ENCODE assay signal across 8 mouse cellular contexts in the genomic region with DNA sequence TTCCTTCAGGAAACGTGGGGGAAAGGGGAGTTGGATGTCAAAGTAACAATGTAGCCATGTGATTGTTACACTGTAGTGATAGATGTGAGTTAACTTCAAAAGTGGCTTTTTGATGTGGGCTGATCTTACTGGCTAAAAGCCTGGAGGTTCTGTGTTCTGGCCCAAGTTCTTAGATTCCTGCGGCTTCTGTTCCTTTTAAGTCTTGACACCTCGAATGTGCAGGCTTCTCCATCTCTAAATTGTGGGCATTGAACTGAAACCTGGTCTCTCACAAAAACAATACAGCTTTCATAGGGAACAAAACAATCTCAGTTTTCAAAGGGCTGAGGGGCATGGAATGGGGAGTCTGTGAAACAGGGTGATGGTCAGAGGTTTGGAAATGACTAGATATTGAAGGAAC. TPM values are rescaled to one million over a fixed set of nuclear protein-coding genes. Genes with fewer than 3 reads are reported as not detected.
DNase-seq lines count a peak whose midpoint lies in the region; ATAC-seq and TF ChIP-seq lines count a peak whose summit lies in the region.

No protein-coding gene starts in this region.

- H3K36me3 ChIP-seq in heart, embryonic 16.5 days (ENCODE audit: control insufficient read depth, insufficient read depth): peaks cover 4% of the 10 kb centered on the region; the same call in 1 of the 2 replicates
- H3K36me3 ChIP-seq in hindbrain, postnatal 0 days (ENCODE audit: insufficient read depth, low read length): no peaks in the 10 kb centered on the region
- no peaks in the 10 kb centered on the region for H3K36me3 ChIP-seq in midbrain, postnatal 0 days (ENCODE audit: insufficient read depth, low read length)

- 42% methylated on average over 3 of the region's 3 CpGs for WGBS in heart, embryonic 16.5 days
- WGBS in hindbrain, postnatal 0 days: 17% methylated on average over 3 of the region's 3 CpGs
- WGBS in midbrain, postnatal 0 days: 33% methylated on average over 3 of the region's 3 CpGs

- H3K9ac ChIP-seq in heart, embryonic 16.5 days (ENCODE audit: low read length): peak overlapping the region; percentile 86
- H3K9ac ChIP-seq in hindbrain, postnatal 0 days (replicated peaks; ENCODE audit: low read length): no peak overlapping the region
- H3K9ac ChIP-seq in midbrain, postnatal 0 days (replicated peaks; ENCODE audit: low read length, poor library complexity, severe bottlenecking): peak overlapping the region; percentile 68; the same call in 1 of the 2 replicates

- H3K27me3 ChIP-seq in heart, embryonic 16.5 days (ENCODE audit: control insufficient read depth, insufficient read depth, low read length): no peaks in the 10 kb centered on the region
- H3K27me3 ChIP-seq in hindbrain, postnatal 0 days (ENCODE audit: insufficient read depth, low read length): no peaks in the 10 kb centered on the region
- H3K27me3 ChIP-seq in midbrain, postnatal 0 days (ENCODE audit: insufficient read depth, low read length): peaks cover 9% of the 10 kb centered on the region; the same call in 1 of the 2 replicates

- H3K4me2 ChIP-seq in heart, embryonic 16.5 days (ENCODE audit: low read depth, low read length): peak overlapping the region; percentile 91
- peak overlapping the region; percentile 99 for H3K4me2 ChIP-seq in hindbrain, postnatal 0 days (ENCODE audit: low read depth, low read length)
- H3K4me2 ChIP-seq in midbrain, postnatal 0 days (ENCODE audit: low read depth, low read length, poor library complexity, severe bottlenecking): peak overlapping the region; percentile 93

- no peak for DNase-seq in heart, postnatal 14 days
- no peak for DNase-seq in hindbrain, postnatal 0 days (ENCODE audit: low spot score)
- DNase-seq in midbrain, postnatal 0 days (ENCODE audit: low spot score): no peak
- no peak for DNase-seq in adrenal gland, adult 8-10 months
- DNase-seq in left cerebral cortex, adult 11 months (ENCODE audit: low spot score): no peak
- DNase-seq in gastrocnemius, adult 18-20 months (ENCODE audit: low spot score): no peak

- TF ChIP-seq POLR2A in bone marrow macrophage, adult 2 months (IDR thresholded peaks at IDR 0.05; ENCODE audit: borderline replicate concordance, low read depth, low read length): no peak

- no peak for ATAC-seq in heart, embryonic 16.5 days (replicated peaks; ENCODE audit: extremely low read depth, insufficient read depth, low FRiP score)
- 0 out of 2 replicates have a peak, but pooled peaks have one; percentile 0 for ATAC-seq in hindbrain, postnatal 0 days
- ATAC-seq in midbrain, postnatal 0 days (ENCODE audit: low FRiP score): no peak

- peaks cover 18% of the 10 kb centered on the region for H3K4me1 ChIP-seq in heart, embryonic 16.5 days (ENCODE audit: control insufficient read depth, insufficient read depth, low read length)
- H3K4me1 ChIP-seq in bone marrow macrophage, adult 2 months (ENCODE audit: control insufficient read depth, insufficient read depth, low read length): peaks cover 20% of the 10 kb centered on the region
- H3K4me1 ChIP-seq in hindbrain, postnatal 0 days (ENCODE audit: insufficient read depth, low read length): peaks cover 2% of the 10 kb centered on the region; the same call in 1 of the 2 replicates
- H3K4me1 ChIP-seq in midbrain, postnatal 0 days (ENCODE audit: insufficient read depth, low read length): no peaks in the 10 kb centered on the region

- no peaks in the 10 kb centered on the region for H3K9me3 ChIP-seq in heart, embryonic 16.5 days (replicated peaks; ENCODE audit: control insufficient read depth, low read length)
- H3K9me3 ChIP-seq in hindbrain, postnatal 0 days (ENCODE audit: low read length): no peaks in the 10 kb centered on the region
- no peaks in the 10 kb centered on the region for H3K9me3 ChIP-seq in midbrain, postnatal 0 days (ENCODE audit: low read length)

- TF ChIP-seq CTCF in bone marrow macrophage, adult 2 months (IDR thresholded peaks at IDR 0.05; ENCODE audit: low read depth, low read length): no peak
- TF ChIP-seq CTCF in hindbrain, postnatal 0 days (IDR thresholded peaks at IDR 0.05; ENCODE audit: low read depth): no peak
- TF ChIP-seq CTCF in midbrain, postnatal 0 days (IDR thresholded peaks at IDR 0.05): no peak

- H3K27ac ChIP-seq in heart, embryonic 16.5 days (ENCODE audit: low read length): peak overlapping the region; percentile 84
- peak overlapping the region; percentile 100 for H3K27ac ChIP-seq in bone marrow macrophage, adult 2 months (ENCODE audit: insufficient read depth, low read depth, low read length)
- H3K27ac ChIP-seq in hindbrain, postnatal 0 days: no peak overlapping the region
- no peak overlapping the region for H3K27ac ChIP-seq in midbrain, postnatal 0 days (ENCODE audit: low read depth, low read length)

- peak overlapping the region; percentile 94 for H3K4me3 ChIP-seq in heart, embryonic 16.5 days (ENCODE audit: low read length)
- peak overlapping the region; percentile 63 for H3K4me3 ChIP-seq in bone marrow macrophage, adult 2 months (ENCODE audit: insufficient read depth, low read length)
- H3K4me3 ChIP-seq in hindbrain, postnatal 0 days (ENCODE audit: low read length): peak overlapping the region; percentile 80
- H3K4me3 ChIP-seq in midbrain, postnatal 0 days (ENCODE audit: low read depth, low read length): peak overlapping the region; percentile 57

- intact Hi-C loops in heart, postnatal 14 days (cut with DNase I): no loop called here

RNA-seq across cellular contexts. Expression of gene Gas2l3, which starts 0.6 kb away (rescaled TPM):
- 20.2 and 23.1 TPM in 2 replicates for polyA plus RNA-seq in heart, embryonic 16.5 days (2015; fragmentation: Nextera tagmentation; extraction: Ambion mirVana)
- 1 to 10 TPM; 3.5 to 5.5 TPM for total RNA-seq in heart, postnatal 14 days (2021)
- polyA plus RNA-seq in bone marrow macrophage, adult 2 months (2012; ENCODE audit: insufficient read depth, insufficient read length, missing spikeins): 47.6 and 48.2 TPM in 2 replicates
- total RNA-seq in hindbrain, postnatal 0 days (2014; rRNA removed): 11.7 and 17.8 TPM in 2 replicates
- 5.5 and 6.6 TPM in 2 replicates for polyA plus RNA-seq in hindbrain, postnatal 0 days (2015; fragmentation: Nextera tagmentation; extraction: Ambion mirVana)
- 3.7 and 7.0 TPM in 2 replicates for total RNA-seq in midbrain, postnatal 0 days (2014; rRNA removed)
- polyA plus RNA-seq in midbrain, postnatal 0 days (2015; fragmentation: Nextera tagmentation; extraction: Ambion mirVana): 1.6 and 1.7 TPM in 2 replicates
- 10 to 100 TPM in 2 of 4 experiments, 1 to 10 TPM in 2; 3.5 to 10.9 (median 8.8) TPM for total RNA-seq in adrenal gland, adult 8-10 months (2022)
- total RNA-seq in gastrocnemius, adult 18-20 months (2021): 1 to 10 TPM in 1 of 2 experiments, under 1 TPM in 1; 0.88 to 2.0 TPM

Comparison
In these comparisons a context has a peak if more than half of its experiments do, and no peak if none do; other contexts are left out.
1. H3K27ac ChIP-seq: peak in heart, embryonic 16.5 days (single experiment) and bone marrow macrophage, adult 2 months (single experiment); none in hindbrain, postnatal 0 days (single experiment) and midbrain, postnatal 0 days (single experiment).
2. Peak in every context shown above with its lines, with median percentiles within 50 percentile points of each other: H3K4me2 ChIP-seq and H3K4me3 ChIP-seq.